Mouse (Mus musculus) CH12.LX (cell line): Measurements from ENCODE around the gene Ing4. TPM values are rescaled to one million over a fixed set of nuclear protein-coding genes. Genes with fewer than 3 reads are reported as not detected.
A peak's percentile ranks its signal among the peaks of the same experiment; 100 is the strongest.
"Not testable (repeated sequence)": the region's sequence is repeated elsewhere in the genome, so short reads cannot be mapped to it uniquely, and the experiment has no call there.

ENCODE experiments used
- DNase-seq: peaks from one replicate; pipeline ENCODE4 v3.0.0-alpha.2; 2013; ENCODE audit errors: extremely low read depth
- H3K27ac ChIP-seq: 2 replicates; pipeline ENCODE4 v1.5.1; 2012; ENCODE audit warnings: low read depth, mild to moderate bottlenecking, control low read depth, moderate library complexity; ENCODE audit not compliant: insufficient read depth
- H3K27me3 ChIP-seq: replicated peaks from 2 replicates; pipeline ENCODE3; 2012; ENCODE audit warnings: inconsistent platforms
- H3K36me3 ChIP-seq, 2 experiments: replicated peaks in 1 of 2; 2 replicates each; pipeline versions ENCODE3 to v1.6.1; 2012; ENCODE audit warnings: inconsistent platforms in 1 of 2, low read length in 1 of 2, mild to moderate bottlenecking in 1 of 2, mixed read lengths in 1 of 2, moderate library complexity in 1 of 2; ENCODE audit not compliant: control insufficient read depth in 1 of 2, insufficient read depth in 1 of 2
- H3K4me1 ChIP-seq, 2 experiments: 2 replicates each; pipeline ENCODE4 v1.6.1; 2012; ENCODE audit warnings: inconsistent platforms in 1 of 2, moderate library complexity in 1 of 2; ENCODE audit not compliant: insufficient read depth in 2 of 2, control insufficient read depth in 1 of 2
- H3K4me2 ChIP-seq: 2 replicates; pipeline ENCODE4 v1.6.1; 2012; ENCODE audit warnings: low read depth, mild to moderate bottlenecking, control low read depth; ENCODE audit not compliant: poor library complexity, insufficient read depth, severe bottlenecking
- H3K4me3 ChIP-seq, 3 experiments: fragments of 150-350 bp in 1 of 3; sonication (generic) in 1 of 3; replicated peaks in 1 of 3; 2 replicates each; pipeline versions ENCODE3 to v1.5.1; 2011 to 2012; ENCODE audit warnings: low read depth in 2 of 3, low read length in 2 of 3, mild to moderate bottlenecking in 2 of 3, moderate library complexity in 2 of 3, control low read depth in 1 of 3, improper control_type of control experiment in 1 of 3, inconsistent platforms in 1 of 3, mixed read lengths in 1 of 3; ENCODE audit not compliant: poor library complexity in 1 of 3
- H3K79me2 ChIP-seq: replicated peaks from 2 replicates; pipeline ENCODE4 v1.6.1; 2012; ENCODE audit warnings: mild to moderate bottlenecking, moderate library complexity; ENCODE audit not compliant: control insufficient read depth, poor library complexity, insufficient read depth, severe bottlenecking; ENCODE audit errors: extremely low read depth
- H3K9ac ChIP-seq: 2 replicates; pipeline ENCODE4 v1.6.1; 2012; ENCODE audit warnings: low read depth, mild to moderate bottlenecking, control low read depth, moderate library complexity; ENCODE audit not compliant: insufficient read depth
- H3K9me3 ChIP-seq: replicated peaks from 2 replicates; pipeline ENCODE3; 2012; ENCODE audit warnings: low read length, inconsistent platforms, mixed read lengths
- CHD1 ChIP-seq: IDR thresholded peaks from 2 replicates; pipeline ENCODE4 v1.6.1; 2012; ENCODE audit warnings: low read depth, low read length, improper control_type of control experiment, inconsistent platforms
- CTCF ChIP-seq, 2 experiments: IDR thresholded peaks in 1 of 2; conservative IDR thresholded peaks in 1 of 2; 2 replicates each; pipeline ENCODE4 v1.5.1; 2011 to 2012; ENCODE audit warnings: low read depth in 2 of 2, low read length in 2 of 2, improper control_type of control experiment in 1 of 2, inconsistent platforms in 1 of 2, mild to moderate bottlenecking in 1 of 2, moderate library complexity in 1 of 2
- ELF1 ChIP-seq: IDR thresholded peaks from 2 replicates; pipeline ENCODE4 v1.6.1; 2014; ENCODE audit warnings: low read depth, mild to moderate bottlenecking, inconsistent platforms, low read length, improper control_type of control experiment
- EP300 ChIP-seq: IDR thresholded peaks from 2 replicates; pipeline ENCODE4 v1.6.1; 2011; ENCODE audit warnings: low read length, improper control_type of control experiment
- HCFC1 ChIP-seq: IDR thresholded peaks from 2 replicates; pipeline ENCODE4 v1.6.1; 2012; ENCODE audit warnings: low read depth, mild to moderate bottlenecking, inconsistent platforms, low read length, improper control_type of control experiment
- JUN ChIP-seq: IDR thresholded peaks from 2 replicates; pipeline ENCODE4 v1.6.1; 2011; ENCODE audit warnings: low read depth, mild to moderate bottlenecking, low read length, improper control_type of control experiment, moderate library complexity; ENCODE audit not compliant: insufficient read depth
- KAT2A ChIP-seq: IDR thresholded peaks from 2 replicates; pipeline ENCODE4 v1.6.1; 2012; ENCODE audit warnings: low read length, improper control_type of control experiment, inconsistent platforms; ENCODE audit not compliant: insufficient replicate concordance
- MAZ ChIP-seq: IDR thresholded peaks from 2 replicates; pipeline ENCODE4 v1.6.1; 2012; ENCODE audit warnings: low read depth, mild to moderate bottlenecking, inconsistent platforms, low read length, improper control_type of control experiment, moderate library complexity
- MEF2A ChIP-seq: IDR thresholded peaks from 2 replicates; pipeline ENCODE4 v1.6.1; 2014; ENCODE audit warnings: low read depth, mild to moderate bottlenecking, inconsistent platforms, low read length, improper control_type of control experiment, borderline replicate concordance
- NELFE ChIP-seq: IDR thresholded peaks from 2 replicates; pipeline ENCODE4 v1.6.1; 2011; ENCODE audit warnings: low read depth, low read length, improper control_type of control experiment
- RAD21 ChIP-seq: IDR thresholded peaks from 2 replicates; pipeline ENCODE4 v1.6.1; 2011; ENCODE audit warnings: low read depth, mild to moderate bottlenecking, low read length, improper control_type of control experiment, moderate library complexity
- SMC3 ChIP-seq: IDR thresholded peaks from 2 replicates; pipeline ENCODE4 v1.6.1; 2011; ENCODE audit warnings: low read depth, low read length, improper control_type of control experiment
- TBP ChIP-seq: conservative IDR thresholded peaks from 2 replicates; pipeline ENCODE4 v1.6.1; 2011; ENCODE audit warnings: low read depth, low read length, improper control_type of control experiment
- TCF12 ChIP-seq: IDR thresholded peaks from 2 replicates; pipeline ENCODE4 v1.6.1; 2014; ENCODE audit warnings: low read depth, mild to moderate bottlenecking, inconsistent platforms, low read length, improper control_type of control experiment
- UBTF ChIP-seq: IDR thresholded peaks from 2 replicates; pipeline ENCODE4 v1.6.1; 2012; ENCODE audit warnings: low read depth, mild to moderate bottlenecking, inconsistent platforms, low read length, improper control_type of control experiment, moderate library complexity
- ZMIZ1 ChIP-seq: IDR thresholded peaks from 2 replicates; pipeline ENCODE4 v1.6.1; 2012; ENCODE audit warnings: low read depth, mild to moderate bottlenecking, inconsistent platforms, low read length, improper control_type of control experiment
- dilution Hi-C: fragments of 300-500 bp; cut with MboI; formaldehyde crosslinking; loops from 2 replicates; pipeline ENCODE4 v1.14.3; 2020; ENCODE audit warnings: low sequenced_read_pairs; ENCODE audit not compliant: extremely low pct_unique_long_range_greater_than_20kb, extremely low pct_ligation_motif_present
- in situ Hi-C: fragments of 300-500 bp; cut with MboI; formaldehyde crosslinking; loops from 3 replicates; pipeline ENCODE4 v1.14.3; 2019; ENCODE audit warnings: low sequenced_read_pairs, low pct_ligation_motif_present, low pct_unique_long_range_greater_than_20kb, mixed read lengths
- polyA plus RNA-seq: library from polyadenylated mRNA; unstranded; fragments of >175 nt; gene quantifications from 2 replicates; pipeline ENCODE4 v1.2.1, GENCODE M21; 2012; ENCODE audit warnings: low read depth; ENCODE audit not compliant: insufficient read length
- total RNA-seq, 2 experiments: library from RNA; depleted of rRNA; stranded (reverse); fragments of 300-350 nt in 1 of 2; fragments of >200 nt in 1 of 2; gene quantifications; 2 replicates each; pipeline ENCODE4 v1.2.3; 2012 to 2014

Ing4 gene
- total and polyA plus RNA-seq, 3 experiments = 21.3 to 31.3 (median 27.3) TPM

- H3K4me3 ChIP-seq, H3K9ac ChIP-seq, H3K4me2 ChIP-seq, H3K27ac ChIP-seq, H3K79me2 ChIP-seq, H3K27me3 ChIP-seq, H3K4me1 ChIP-seq, dilution Hi-C loops, H3K9me3 ChIP-seq: not testable (repeated sequence)
- peak; percentile 70 for DNase-seq
- in situ Hi-C loops = loop anchor here (25.0 kb wide), 1 partner anchor 168 kb away; the partner anchor contains the start of genes Gpr162 and P3h3
- peaks cover 48 to 86% of the 10 kb centered on the region in 2 experiments for H3K36me3 ChIP-seq
- TF ChIP-seq TCF12 (0 out of 2 replicates have a peak, but pooled peaks have one; percentile 23), CTCF (conservative IDR thresholded peaks at IDR 0.05 in 1 of 2, IDR thresholded peaks at IDR 0.05 in 1 of 2; ENCODE audit: low read depth in 2 of 2, low read length in 2 of 2) (peak; percentile 89 to 98), SMC3 (peak; percentile 89), NELFE (peak; percentile 84; the same call in 1 of the 2 replicates), RAD21 (peak; percentile 61), MEF2A (peak; percentile 26; the same call in 1 of the 2 replicates), HCFC1 (peak; percentile 34; the same call in 1 of the 2 replicates)
These were observed 9.0 kb upstream of the Ing4 start for GRCm38 (mm10) chr6:125030532-125030931.

- H3K9me3 ChIP-seq = no peaks in the 10 kb centered on the region
- DNase-seq = no peak
- H3K4me3 ChIP-seq = no peak overlapping the region
- no peak overlapping the region for H3K4me2 ChIP-seq
- no peaks in the 10 kb centered on the region for H3K79me2 ChIP-seq
- dilution Hi-C loops (no loop called here), in situ Hi-C loops (loop anchor here (25.0 kb wide), 1 partner anchor 169 kb away; the partner anchor contains the start of genes Gpr162 and P3h3)
- TF ChIP-seq UBTF = no peak
- TF ChIP-seq CHD1 = no peak
- TF ChIP-seq EP300 = no peak
- TF ChIP-seq ZMIZ1 = no peak
- no peak for TF ChIP-seq HCFC1
- no peak for TF ChIP-seq KAT2A
- TF ChIP-seq JUN = no peak
- no peak for TF ChIP-seq ELF1
- no peak for TF ChIP-seq MEF2A
- no peak for TF ChIP-seq TBP
- TF ChIP-seq MAZ = no peak
- no peak for TF ChIP-seq CTCF (conservative IDR thresholded peaks at IDR 0.05 in 1 of 2, IDR thresholded peaks at IDR 0.05 in 1 of 2; ENCODE audit: low read depth in 2 of 2, low read length in 2 of 2)
- no peak overlapping the region for H3K27ac ChIP-seq
- peaks cover 50 to 86% of the 10 kb centered on the region in 2 experiments for H3K36me3 ChIP-seq
- H3K4me1 ChIP-seq = peaks cover 0 to 9% of the 10 kb centered on the region in 2 experiments; a peak in 1 of 4 replicates
- no peaks in the 10 kb centered on the region for H3K27me3 ChIP-seq
- H3K9ac ChIP-seq = no peak overlapping the region
These were observed 8.0 kb upstream of the Ing4 start for GRCm38 (mm10) chr6:125031604-125032003.
